Mouse (Mus musculus): ENCODE data around the gene Gm15294. TPM values are rescaled to one million over a fixed set of nuclear protein-coding genes. Genes with fewer than 3 reads are reported as not detected.

Gene Gm15294
- polyA plus RNA-seq (2017; shearing (Covaris generic)) = not detected

GRCm38 (mm10) chrX:141875135-141875534, at the start of gene Gm15294:
Gene Gm15294 (minus strand): TSS chrX:141875235.

Other genes starting within 250 kb of the Gm15294 start
- not detected for gene Irs4, start 150.0 kb downstream of the Gm15294 start, polyA plus RNA-seq (2017; shearing (Covaris generic))

Measured in inflammation-experienced regulatory T-cells (primary cell).